Mouse (Mus musculus) spleen, adult 2 months (tissue): ENCODE measurements at regions not wholly inside any gene's neighbourhood (a gene's known extent, or its start where the extent isn't known, plus 50 kb on each side); places are given as distances from the start of the nearest gene placed in this dataset.

Experiments
- DNase-seq, 2 experiments: peaks; one replicate each; pipeline versions ENCODE4 v3.0.0 to v3.0.0-alpha.2; 2012 to 2021; ENCODE audit warnings: low spot score in 2 of 2, low read depth in 1 of 2
- H3K27ac ChIP-seq: fragments of 200-500 bp; 2 replicates; pipeline ENCODE4 v1.5.1; 2012; ENCODE audit warnings: low read length, inconsistent platforms; ENCODE audit not compliant: insufficient read depth
- H3K27me3 ChIP-seq: fragments of 200-500 bp; 2 replicates; pipeline ENCODE4 v1.6.1; 2012; ENCODE audit warnings: mild to moderate bottlenecking, moderate library complexity, low read length, inconsistent platforms; ENCODE audit not compliant: control insufficient read depth, insufficient read depth
- H3K36me3 ChIP-seq: fragments of 200-500 bp; 2 replicates; pipeline ENCODE4 v1.6.1; 2012; ENCODE audit warnings: mild to moderate bottlenecking, low read length, inconsistent platforms; ENCODE audit not compliant: control insufficient read depth, insufficient read depth
- H3K4me1 ChIP-seq: fragments of 200-500 bp; 2 replicates; pipeline ENCODE4 v1.6.1; 2011; ENCODE audit warnings: inconsistent platforms; ENCODE audit not compliant: control insufficient read depth, insufficient read depth, insufficient read length
- H3K4me3 ChIP-seq: fragments of 200-500 bp; 2 replicates; pipeline ENCODE4 v1.5.1; 2011; ENCODE audit warnings: mild to moderate bottlenecking, inconsistent platforms; ENCODE audit not compliant: insufficient read depth, insufficient read length; ENCODE audit errors: extremely low read depth
- CTCF ChIP-seq: fragments of 200-500 bp; IDR thresholded peaks from 2 replicates; pipeline ENCODE4 v1.5.1; 2011; ENCODE audit warnings: mild to moderate bottlenecking, inconsistent platforms; ENCODE audit not compliant: insufficient read depth, insufficient read length, insufficient replicate concordance; ENCODE audit errors: extremely low read depth
- POLR2A ChIP-seq: fragments of 200-500 bp; IDR thresholded peaks from 2 replicates; pipeline ENCODE4 v1.6.1; 2011; ENCODE audit warnings: low read depth, low read length, inconsistent platforms
- WGBS: fragments of 180-500 bp; shearing (Covaris S2); methylation state at CpG from one replicate; pipeline ENCODE4 v1.1.7; 2018; 5-methylcytosine and 5-hydroxymethylcytosine counted together

GRCm38 (mm10) chr14:104038628-104039325 lies 194.6 kb upstream of the Ednrb start:
- TF ChIP-seq CTCF (peak; percentile 38; the same call in 1 of the 2 replicates), POLR2A (no peak)
- WGBS = 13% methylated on average over 13 of the region's 13 CpGs
- Histone ChIP-seq H3K4me1 (no peaks in the 10 kb centered on the region), H3K27me3 (no peaks in the 10 kb centered on the region), H3K4me3 (no peak overlapping the region), H3K27ac (no peak overlapping the region), H3K36me3 (no peaks in the 10 kb centered on the region)
- peak in 1 of 2 experiments; percentile 9 for DNase-seq

- DNase-seq = no peak
- TF ChIP-seq POLR2A (no peak), CTCF (no peak)
- H3K27me3 ChIP-seq = no peaks in the 10 kb centered on the region
- 32% methylated on average over 1 of the region's 1 CpGs for WGBS
- H3K27ac ChIP-seq = no peak overlapping the region
- H3K36me3 ChIP-seq = no peaks in the 10 kb centered on the region
- H3K4me3 ChIP-seq = no peak overlapping the region
- no peaks in the 10 kb centered on the region for H3K4me1 ChIP-seq
Measured at GRCm38 (mm10) chr14:104033606-104034005, 189.4 kb upstream of the Ednrb start.

- no peak overlapping the region for H3K27ac ChIP-seq
- no peaks in the 10 kb centered on the region for H3K4me1 ChIP-seq
- no peak for TF ChIP-seq POLR2A
- TF ChIP-seq CTCF = no peak
- no peaks in the 10 kb centered on the region for H3K27me3 ChIP-seq
- WGBS = 80% methylated on average over 11 of the region's 11 CpGs
- no peak for DNase-seq
- H3K4me3 ChIP-seq = no peak overlapping the region
- H3K36me3 ChIP-seq = no peaks in the 10 kb centered on the region
Measured at GRCm38 (mm10) chr14:104030784-104031470, 186.7 kb upstream of the Ednrb start.

- H3K4me3 ChIP-seq = no peak overlapping the region
- WGBS = 65% methylated on average over 20 of the region's 20 CpGs
- H3K27me3 ChIP-seq = no peaks in the 10 kb centered on the region
- no peaks in the 10 kb centered on the region for H3K4me1 ChIP-seq
- H3K27ac ChIP-seq = no peak overlapping the region
- no peak for DNase-seq
- no peaks in the 10 kb centered on the region for H3K36me3 ChIP-seq
- no peak for TF ChIP-seq CTCF
- TF ChIP-seq POLR2A = no peak
Measured at GRCm38 (mm10) chr14:104029668-104030530, 185.7 kb upstream of the Ednrb start.

- no peaks in the 10 kb centered on the region for H3K36me3 ChIP-seq
Measured at GRCm38 (mm10) chr14:104027900-104028285, 183.7 kb upstream of the Ednrb start.

GRCm38 (mm10) chr14:104027077-104027899 lies 183.1 kb upstream of the Ednrb start:
- Histone ChIP-seq H3K27ac (no peak overlapping the region), H3K4me1 (no peaks in the 10 kb centered on the region), H3K36me3 (no peaks in the 10 kb centered on the region), H3K4me3 (no peak overlapping the region), H3K27me3 (no peaks in the 10 kb centered on the region)
- TF ChIP-seq CTCF = peak; percentile 30; the same call in 1 of the 2 replicates
- TF ChIP-seq POLR2A = no peak
- 36% methylated on average over 17 of the region's 17 CpGs for WGBS
- DNase-seq = peak; percentile 5

More at GRCm38 (mm10) chr14:104027900-104028285, 183.7 kb upstream of the Ednrb start:
- Histone ChIP-seq H3K27me3 (no peaks in the 10 kb centered on the region), H3K27ac (no peak overlapping the region), H3K4me1 (no peaks in the 10 kb centered on the region), H3K4me3 (no peak overlapping the region)
- TF ChIP-seq CTCF (no peak), POLR2A (no peak)
- no peak for DNase-seq
- 93% methylated on average over 8 of the region's 8 CpGs for WGBS
